Mouse (Mus musculus) T-cell, adult 2 months (primary cell): ENCODE results near the gene Srp14.

Experiments
- DNase-seq: peaks from one replicate; pipeline ENCODE4 v3.0.0; 2022; ENCODE audit warnings: low spot score

Srp14 gene

DNA sequence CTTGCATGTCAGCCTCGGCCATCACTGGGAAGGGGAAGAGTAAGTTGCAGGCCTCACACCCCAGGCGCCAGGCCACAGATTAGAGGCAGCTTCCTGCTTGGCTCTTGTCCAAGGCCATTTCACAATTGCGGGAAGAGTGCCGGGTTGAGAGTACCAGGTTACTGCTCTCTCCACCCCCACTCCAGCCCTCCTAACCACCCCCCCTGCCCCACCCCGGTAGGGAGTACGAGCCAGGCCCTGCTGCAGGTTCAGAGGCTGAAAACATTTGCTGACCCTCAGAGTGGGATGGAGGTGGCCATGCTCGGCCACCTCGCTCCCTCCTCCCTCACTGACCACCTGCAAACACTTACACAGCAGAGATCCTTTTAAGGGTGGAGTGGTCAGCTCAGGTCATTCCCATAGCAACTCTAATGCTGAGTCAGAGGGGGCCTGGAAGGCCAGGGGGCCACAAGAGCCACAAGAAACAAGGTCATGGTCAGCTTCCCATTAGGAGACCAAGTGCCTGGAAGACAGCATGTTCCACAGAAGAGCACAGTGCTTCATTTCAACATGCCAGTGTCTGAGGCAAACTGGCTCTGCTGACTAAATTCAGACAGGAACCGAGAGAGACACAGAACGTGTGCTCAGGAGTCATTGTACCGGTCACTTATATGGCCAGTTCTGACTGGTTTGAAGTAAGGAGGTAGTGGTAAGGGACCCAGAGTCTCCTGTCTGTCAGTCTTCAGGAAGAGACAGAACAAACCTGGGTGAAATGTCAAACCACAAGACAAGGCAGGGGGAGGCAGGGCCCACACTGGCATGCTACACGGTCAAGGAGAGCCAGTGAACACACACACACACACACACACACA, 11.0 kb upstream of the Srp14 start:
- DNase-seq = peak; percentile 26

- peak; percentile 60 for DNase-seq
Measured at GRCm38 (mm10) chr2:118487806-118488205, 8.3 kb upstream of the Srp14 start.

DNA sequence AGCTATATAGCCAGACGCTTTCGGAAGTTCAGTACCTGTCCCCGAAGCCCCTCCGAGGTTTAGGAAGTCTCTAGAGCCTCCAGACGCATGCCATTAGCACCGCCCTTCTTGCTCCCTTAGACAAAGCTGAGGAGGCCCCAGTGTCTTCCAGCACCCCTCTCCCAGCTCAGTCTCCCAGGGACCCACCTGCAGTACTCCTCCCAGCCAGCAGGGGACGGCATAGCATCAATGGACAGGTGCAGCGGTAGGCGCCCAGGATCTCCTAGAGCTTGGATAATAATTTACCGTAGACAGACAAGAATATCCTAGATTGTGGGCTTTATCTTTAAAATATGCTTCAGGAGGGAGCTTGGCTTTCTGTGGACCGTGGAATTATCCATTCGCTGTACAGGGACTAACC, 7.4 kb upstream of the Srp14 start:
- peak; percentile 77 for DNase-seq

DNA sequence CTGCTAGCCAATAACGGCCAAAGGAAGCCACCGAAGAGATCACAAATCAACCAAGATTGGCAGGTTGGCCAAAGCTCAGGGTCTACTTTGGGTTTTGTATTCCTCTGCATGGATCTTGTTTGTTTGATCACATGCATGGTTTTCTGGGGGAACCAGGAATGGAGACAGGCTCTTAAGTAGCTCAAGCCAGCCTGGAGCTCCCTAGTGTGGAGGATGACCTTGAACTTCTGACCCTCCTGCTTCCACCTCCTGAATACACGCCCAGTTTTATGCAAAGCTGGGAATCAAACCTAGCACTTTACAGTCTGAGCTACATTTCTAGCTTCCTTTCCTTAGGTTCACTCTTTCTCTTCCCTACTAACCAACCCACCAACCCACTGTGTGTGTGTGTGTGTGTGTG, 5.9 kb upstream of the Srp14 start:
- DNase-seq = no peak

DNA sequence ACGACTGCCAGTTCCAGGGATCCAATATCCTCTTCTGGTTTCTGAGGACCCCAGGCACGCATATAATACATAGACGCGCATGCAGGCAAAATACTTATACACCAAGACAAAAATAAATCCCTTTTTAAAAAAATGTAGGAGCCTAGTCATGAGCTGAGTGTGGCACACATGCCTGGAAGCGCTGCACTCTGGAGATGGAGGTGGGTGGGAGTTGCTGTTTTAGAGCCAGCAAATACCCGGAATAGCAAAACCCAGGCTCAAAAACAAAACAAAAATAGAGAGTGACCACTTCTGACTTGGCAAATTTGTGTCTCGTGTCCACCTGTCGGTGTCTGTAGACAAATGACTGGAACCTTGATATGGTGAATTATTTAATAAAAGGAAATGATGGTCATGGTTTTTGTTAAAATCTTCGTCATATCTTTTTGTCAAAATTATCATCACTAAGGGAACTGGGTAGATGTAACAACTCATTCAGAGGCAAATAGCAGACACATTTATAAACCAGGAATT, 4.9 kb upstream of the Srp14 start:
- DNase-seq = no peak

- peak; percentile 37 for DNase-seq
Measured at GRCm38 (mm10) chr2:118483032-118483431, 3.5 kb upstream of the Srp14 start.

GRCm38 (mm10) chr2:118480886-118481285, 1.4 kb upstream of the Srp14 start:
- DNase-seq = no peak

- no peak for DNase-seq
Measured at GRCm38 (mm10) chr2:118478833-118479549, 520 bp downstream of the Srp14 start.

DNA sequence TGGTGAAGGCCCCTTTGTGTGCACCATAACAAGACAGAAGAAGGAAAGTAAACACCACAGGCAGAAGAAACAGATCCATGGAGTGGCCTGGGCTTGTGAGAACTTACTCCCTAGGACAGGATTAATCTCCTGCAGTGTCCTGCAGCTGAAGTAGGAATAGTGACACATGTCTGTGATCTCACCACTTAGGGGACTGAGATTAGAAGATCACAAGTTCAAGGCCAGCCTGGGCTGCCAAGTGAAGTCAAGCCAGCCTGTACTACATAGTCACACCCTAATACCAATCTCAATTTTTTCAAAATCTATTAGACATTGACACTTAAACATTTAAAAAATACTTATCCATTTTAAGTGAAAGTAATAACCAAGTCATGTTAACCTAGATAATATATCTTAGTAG, 11.2 kb downstream of the Srp14 start:
- no peak for DNase-seq

GRCm38 (mm10) chr2:118466601-118467000, 12.9 kb downstream of the Srp14 start:
- no peak for DNase-seq

- no peak for DNase-seq
Measured at GRCm38 (mm10) chr2:118465894-118466293, 13.6 kb downstream of the Srp14 start.

DNA sequence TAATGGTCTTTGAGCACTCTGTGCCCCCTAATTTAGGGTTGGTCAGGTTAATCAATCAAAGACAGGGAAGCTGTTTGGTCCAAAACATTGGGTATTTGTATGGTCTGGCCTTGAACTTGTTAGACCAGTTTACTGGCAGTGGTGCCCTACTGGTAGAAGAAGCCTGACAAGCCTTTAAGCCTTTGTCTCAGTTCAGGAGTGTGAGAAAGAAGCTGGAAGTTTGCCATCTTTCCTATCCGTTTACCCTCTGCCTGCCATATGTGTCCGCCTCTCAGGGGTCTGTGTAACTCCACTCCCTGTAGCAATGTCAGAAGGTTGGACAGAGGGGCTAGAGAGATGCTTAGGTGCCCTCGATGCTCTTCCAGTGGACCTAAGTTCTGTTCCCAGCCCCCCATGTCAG, 15.1 kb downstream of the Srp14 start:
- DNase-seq = no peak

DNA sequence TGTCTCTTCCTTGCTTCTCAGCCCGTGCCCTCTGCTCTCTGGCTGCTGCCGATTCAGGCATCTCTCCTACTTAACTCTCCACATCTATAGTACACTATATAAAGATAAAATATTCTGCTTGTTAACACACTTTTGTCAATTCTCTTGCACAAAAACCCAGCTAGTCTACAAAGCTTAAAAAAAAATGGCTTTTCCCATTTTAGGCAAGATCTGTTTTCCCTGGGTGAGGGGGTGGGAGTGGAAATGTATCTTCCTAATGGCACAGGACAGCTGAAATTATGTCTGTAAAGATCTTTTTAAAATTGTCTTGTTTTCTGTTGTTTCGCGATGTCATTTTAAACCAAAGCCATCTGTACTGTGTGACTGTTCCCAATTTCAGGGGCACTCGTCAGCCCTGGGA, 16.0 kb downstream of the Srp14 start:
- DNase-seq = no peak

DNA sequence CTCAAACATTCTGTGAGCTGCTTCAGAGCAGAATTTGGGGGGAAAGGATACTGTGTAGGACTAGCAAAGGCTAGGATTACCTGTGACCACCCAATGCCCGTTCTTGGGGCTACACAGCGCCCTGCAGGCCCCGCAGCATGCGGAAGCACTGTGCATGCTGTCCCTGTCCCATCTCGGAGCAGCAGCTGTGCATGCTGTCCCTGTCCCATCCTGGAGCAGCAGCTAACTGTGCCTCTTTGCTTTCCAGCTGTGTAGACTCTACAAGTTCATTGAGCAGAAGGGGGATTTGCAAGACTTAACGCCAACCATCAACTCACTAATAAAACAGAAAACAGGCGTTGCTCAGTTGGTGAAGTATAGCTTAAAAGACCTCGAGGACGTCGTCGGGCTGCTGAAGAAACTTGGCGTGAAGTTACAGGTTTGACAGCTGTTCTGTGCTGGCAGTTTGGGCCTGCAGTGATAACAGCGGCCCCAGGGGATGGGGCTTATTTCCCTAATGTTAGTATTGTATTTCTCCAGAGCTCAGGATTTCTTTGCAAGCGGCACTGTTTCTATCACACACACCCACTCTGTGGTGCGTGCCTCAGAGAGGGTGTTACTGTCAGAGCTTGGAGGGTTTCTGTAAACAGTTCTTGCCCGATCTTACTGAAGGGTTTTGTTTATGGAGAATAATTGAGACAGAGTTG, 17.9 kb downstream of the Srp14 start:
- DNase-seq = no peak

DNA sequence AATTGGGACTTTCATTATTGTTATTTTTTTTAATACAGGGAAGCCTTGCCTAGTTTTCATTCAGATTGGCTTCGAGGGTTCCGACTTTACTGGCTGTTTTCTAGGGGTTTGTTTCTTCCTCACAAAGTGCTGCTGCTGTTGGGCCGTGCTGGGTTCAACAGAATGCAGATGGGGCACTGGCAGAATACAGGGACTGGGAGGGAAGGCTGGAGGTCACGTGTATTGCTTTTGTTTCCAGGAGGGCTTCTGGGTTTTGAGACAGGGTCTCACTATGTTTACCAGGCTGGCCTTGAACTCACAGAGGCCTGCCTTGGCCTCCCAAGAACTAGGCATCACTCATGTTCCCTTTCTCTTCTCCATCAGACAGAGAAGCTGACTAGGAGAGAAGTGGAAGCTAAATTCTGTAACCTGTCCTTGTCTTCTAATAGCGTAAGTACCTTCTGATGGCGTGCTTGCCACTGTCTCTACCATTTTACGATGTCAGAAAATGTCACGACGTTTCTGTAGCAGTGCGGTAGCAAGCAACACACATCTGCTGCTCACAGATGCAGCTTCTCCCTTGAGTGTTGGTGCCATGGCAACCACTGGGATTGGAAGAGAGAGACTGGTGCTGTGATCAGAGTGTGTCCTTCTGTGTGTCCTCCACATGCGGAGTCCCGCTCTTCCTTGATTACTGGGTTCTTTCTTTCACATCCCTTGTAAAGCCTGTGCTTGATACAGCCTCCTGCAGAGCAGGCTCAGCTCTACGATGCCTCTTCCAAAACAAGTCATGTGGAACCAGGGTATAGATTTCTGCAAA, 21.8 kb downstream of the Srp14 start:
- no peak for DNase-seq

DNA sequence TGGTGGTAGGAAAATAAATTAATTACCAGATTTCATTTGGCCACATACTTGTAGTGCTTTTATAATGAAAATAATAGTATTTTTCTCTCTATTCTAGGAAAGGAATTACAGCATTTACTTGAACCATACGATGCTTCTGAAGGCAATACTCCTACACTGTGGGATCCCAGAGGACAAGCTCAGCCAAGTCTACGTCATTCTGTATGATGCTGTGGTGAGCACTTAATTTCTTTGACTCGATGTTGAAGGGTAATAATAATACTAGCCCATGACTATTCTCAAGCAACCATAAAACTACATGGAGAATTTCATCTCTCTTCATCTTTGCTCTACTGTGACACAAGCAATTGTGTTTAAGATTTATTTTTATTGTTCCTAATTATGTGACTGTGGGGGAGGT, 22.5 kb downstream of the Srp14 start:
- DNase-seq = no peak

GRCm38 (mm10) chr2:118451056-118451455, 28.5 kb downstream of the Srp14 start:
- no peak for DNase-seq

DNA sequence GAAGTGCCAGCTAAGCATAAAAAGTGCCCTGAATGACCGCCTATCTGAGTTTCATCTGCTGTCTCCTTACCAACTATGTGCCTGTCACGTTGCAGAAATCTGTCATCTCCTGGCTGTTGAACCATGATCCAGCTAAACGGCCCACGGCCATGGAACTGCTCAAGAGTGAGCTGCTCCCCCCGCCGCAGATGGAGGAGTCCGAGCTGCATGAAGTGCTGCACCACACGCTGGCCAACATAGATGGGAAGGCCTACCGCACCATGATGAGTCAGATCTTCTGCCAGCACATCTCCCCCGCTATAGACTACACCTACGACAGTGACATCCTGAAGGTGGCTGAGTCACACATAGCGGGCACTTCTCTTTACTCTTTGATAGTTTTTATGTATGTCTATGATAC, 31.3 kb downstream of the Srp14 start:
- DNase-seq = no peak

GRCm38 (mm10) chr2:118445696-118446674, 33.5 kb downstream of the Srp14 start:
- DNase-seq = no peak

GRCm38 (mm10) chr2:118442723-118443122, 36.8 kb downstream of the Srp14 start:
- no peak for DNase-seq

DNA sequence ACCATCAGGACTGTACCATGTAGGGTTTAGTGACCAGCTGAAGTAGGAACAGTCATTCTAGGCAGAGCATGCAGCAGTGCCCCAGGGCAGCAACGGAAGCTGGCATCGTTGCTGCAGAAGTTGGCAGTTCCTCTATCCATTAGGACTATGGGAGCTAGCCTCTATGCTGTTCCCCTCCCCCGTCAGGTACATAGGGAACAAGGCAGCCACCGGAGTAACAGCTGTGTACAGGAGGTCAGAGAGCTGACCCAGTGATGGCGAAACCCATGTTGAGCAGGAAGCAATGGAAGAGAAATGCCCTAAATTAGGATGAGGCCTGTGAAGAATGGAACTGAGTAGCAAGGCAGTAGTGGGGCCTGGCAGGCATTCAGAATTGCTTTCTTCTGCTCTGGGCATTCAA, 37.3 kb downstream of the Srp14 start:
- DNase-seq = no peak
